Mouse (Mus musculus): ENCODE results near the gene Nkx3-2.

- no peak for TF ChIP-seq POLR2A (IDR thresholded peaks at IDR 0.05; ENCODE audit: insufficient read depth, low read length)
- no peak for TF ChIP-seq EP300 (IDR thresholded peaks at IDR 0.05; ENCODE audit: insufficient read depth, low read depth, low read length)
Measured at GRCm38 (mm10) chr5:41757338-41757737, 7.0 kb downstream of the Nkx3-2 start.

All from ES-Bruce4 (cell line).